Mouse (Mus musculus): ENCODE measurements around the gene Xrn2. TPM values are rescaled to one million over a fixed set of nuclear protein-coding genes. Genes with fewer than 3 reads are reported as not detected.
"Not testable (repeated sequence)": the region's sequence is repeated elsewhere in the genome, so short reads cannot be mapped to it uniquely, and the experiment has no call there.

Gene Xrn2
- 10 to 100 TPM; 23.6 to 28.0 TPM for total RNA-seq (2021)
- long read RNA-seq, experiment 1, transcript Xrn2-201 (30 exons, 3,434 nt): major isoform, 42 of 52 reads
- long read RNA-seq, experiment 1, partial matches to known transcripts: 1 of 52 reads
- long read RNA-seq, experiment 1, other reads (novel, unspliced or antisense): 9 of 52 reads
- long read RNA-seq, experiment 2, transcript Xrn2-201 (30 exons, 3,434 nt): major isoform, 38 of 49 reads
- long read RNA-seq, experiment 2, partial matches to known transcripts: 5 of 49 reads
- long read RNA-seq, experiment 2, other reads (novel, unspliced or antisense): 6 of 49 reads

GRCm38 (mm10) chr2:147012623-147013184 lies at the start of gene Xrn2:
Gene Xrn2 (plus strand): TSS chr2:147012996.
- intact Hi-C loops (cut with DNase I): loop anchor here (10.0 kb wide), 1 partner anchor 158 kb away; the partner anchor contains the start of gene Kiz
- DNase-seq: peak; percentile 92 to 95

- no peak for DNase-seq
- intact Hi-C loops (cut with DNase I): no loop called here
Measured at GRCm38 (mm10) chr2:146975024-146975423, 37.8 kb upstream of the Xrn2 start.

GRCm38 (mm10) chr2:146975453-146976028 lies 37.3 kb upstream of the Xrn2 start:
- no peak for DNase-seq
- intact Hi-C loops (cut with DNase I): no loop called here

GRCm38 (mm10) chr2:146982786-146983185 lies 30.0 kb upstream of the Xrn2 start:
- intact Hi-C loops (cut with DNase I): no loop called here

GRCm38 (mm10) chr2:146984831-146985230 lies 28.0 kb upstream of the Xrn2 start:
- intact Hi-C loops (cut with DNase I): no loop called here
- no peak for DNase-seq

More at GRCm38 (mm10) chr2:146982786-146983185, 30.0 kb upstream of the Xrn2 start:
- DNase-seq: no peak

GRCm38 (mm10) chr2:146985807-146986206 lies 27.0 kb upstream of the Xrn2 start:
- intact Hi-C loops (cut with DNase I): no loop called here
- DNase-seq: no peak

GRCm38 (mm10) chr2:146986429-146986828 lies 26.4 kb upstream of the Xrn2 start:
- intact Hi-C loops (cut with DNase I): no loop called here
- DNase-seq: no peak

GRCm38 (mm10) chr2:147007265-147007664 lies 5.5 kb upstream of the Xrn2 start:
- no peak for DNase-seq
- intact Hi-C loops (cut with DNase I): no loop called here

GRCm38 (mm10) chr2:147009084-147009483 lies 3.7 kb upstream of the Xrn2 start:
- intact Hi-C loops (cut with DNase I): no loop called here

GRCm38 (mm10) chr2:147010141-147010540 lies 2.7 kb upstream of the Xrn2 start:
- intact Hi-C loops (cut with DNase I): loop anchor here (10.0 kb wide), 1 partner anchor 155 kb away; the partner anchor contains the start of gene Kiz

More at GRCm38 (mm10) chr2:147009084-147009483, 3.7 kb upstream of the Xrn2 start:
- DNase-seq: no peak

GRCm38 (mm10) chr2:147010952-147011351 lies 1.8 kb upstream of the Xrn2 start:
- DNase-seq: no peak
- intact Hi-C loops (cut with DNase I): loop anchor here (10.0 kb wide), 1 partner anchor 156 kb away; the partner anchor contains the start of gene Kiz

More at GRCm38 (mm10) chr2:147010141-147010540, 2.7 kb upstream of the Xrn2 start:
- DNase-seq: no peak

GRCm38 (mm10) chr2:147011474-147012140 lies 1.2 kb upstream of the Xrn2 start:
- DNase-seq: no peak
- intact Hi-C loops (cut with DNase I): loop anchor here (10.0 kb wide), 1 partner anchor 157 kb away; the partner anchor contains the start of gene Kiz

GRCm38 (mm10) chr2:147012141-147012622 lies 614 bp upstream of the Xrn2 start:
- intact Hi-C loops (cut with DNase I): loop anchor here (10.0 kb wide), 1 partner anchor 157 kb away; the partner anchor contains the start of gene Kiz
- DNase-seq: peak in 1 of 2 experiments; percentile 9

GRCm38 (mm10) chr2:147013194-147013969 lies 586 bp downstream of the Xrn2 start:
- intact Hi-C loops (cut with DNase I): loop anchor here (10.0 kb wide), 1 partner anchor 159 kb away; the partner anchor contains the start of gene Kiz
- peak; percentile 66 to 67 for DNase-seq

- intact Hi-C loops (cut with DNase I): loop anchor here (10.0 kb wide), 1 partner anchor 159 kb away; the partner anchor contains the start of gene Kiz
- DNase-seq: no peak
Measured at GRCm38 (mm10) chr2:147014101-147014886, 1.5 kb downstream of the Xrn2 start.

- DNase-seq; intact Hi-C loops (cut with DNase I): not testable (repeated sequence)
Measured at GRCm38 (mm10) chr2:147022041-147022440, 9.2 kb downstream of the Xrn2 start.

- intact Hi-C loops (cut with DNase I): no loop called here
- no peak for DNase-seq
Measured at GRCm38 (mm10) chr2:147023067-147023466, 10.3 kb downstream of the Xrn2 start.

- intact Hi-C loops (cut with DNase I): no loop called here
- DNase-seq: no peak
Measured at GRCm38 (mm10) chr2:147023560-147023959, 10.8 kb downstream of the Xrn2 start.

GRCm38 (mm10) chr2:147033065-147033464 lies 20.3 kb downstream of the Xrn2 start:
- intact Hi-C loops (cut with DNase I): loop anchor here (5.0 kb wide), 1 partner anchor 44 kb away; no protein-coding TSS in a partner anchor
- DNase-seq: no peak
